Mouse (Mus musculus) urinary bladder, postnatal 25 days (tissue): ENCODE measurements around the gene Arid1b.
A peak's percentile ranks its signal among the peaks of the same experiment; 100 is the strongest.

Experiments used
- DNase-seq: peaks from one replicate; pipeline ENCODE4 v3.0.0; 2022; ENCODE audit warnings: low spot score

Arid1b gene

DNA sequence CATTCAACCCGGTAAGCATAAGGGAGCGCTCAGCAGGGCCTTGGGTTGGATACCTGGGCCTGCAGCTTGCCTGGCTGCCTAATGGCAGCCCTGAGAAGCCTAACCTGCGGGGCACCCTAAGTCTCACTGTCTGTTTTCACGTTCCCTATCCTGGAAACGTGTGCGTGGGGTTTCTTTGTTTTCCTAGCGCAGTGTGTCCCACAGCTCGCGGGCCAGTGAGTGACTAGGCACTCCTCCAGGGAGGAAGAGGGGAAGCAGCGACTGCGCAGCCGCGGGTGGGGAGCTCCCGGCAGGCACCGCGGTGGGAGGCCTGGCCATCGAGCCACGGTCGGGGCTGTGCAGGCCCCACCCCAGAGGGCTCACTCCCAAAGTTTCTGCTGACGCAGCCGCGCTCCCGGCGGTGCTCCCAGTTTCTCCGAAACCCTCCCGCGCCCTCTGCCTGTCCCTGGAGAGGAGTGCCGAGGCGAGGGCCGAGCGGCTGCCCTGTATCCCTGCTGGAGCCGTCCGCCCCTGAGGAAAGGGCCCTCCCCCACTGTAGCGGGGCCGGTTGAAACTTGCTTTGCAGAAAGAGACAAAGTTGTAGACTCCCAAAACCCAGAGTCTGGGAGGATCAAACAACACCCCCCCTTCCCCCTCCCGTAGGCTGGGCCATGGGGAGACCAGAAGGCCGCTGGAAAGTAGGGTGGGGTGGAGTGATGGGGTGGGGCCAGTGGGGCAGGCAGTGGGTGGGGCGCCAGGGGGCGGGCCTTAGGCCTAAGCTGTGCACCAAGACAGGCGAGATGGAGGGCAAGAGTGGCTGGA lies 195.6 kb downstream of the Arid1b start:
- peak; percentile 87 for DNase-seq

DNA sequence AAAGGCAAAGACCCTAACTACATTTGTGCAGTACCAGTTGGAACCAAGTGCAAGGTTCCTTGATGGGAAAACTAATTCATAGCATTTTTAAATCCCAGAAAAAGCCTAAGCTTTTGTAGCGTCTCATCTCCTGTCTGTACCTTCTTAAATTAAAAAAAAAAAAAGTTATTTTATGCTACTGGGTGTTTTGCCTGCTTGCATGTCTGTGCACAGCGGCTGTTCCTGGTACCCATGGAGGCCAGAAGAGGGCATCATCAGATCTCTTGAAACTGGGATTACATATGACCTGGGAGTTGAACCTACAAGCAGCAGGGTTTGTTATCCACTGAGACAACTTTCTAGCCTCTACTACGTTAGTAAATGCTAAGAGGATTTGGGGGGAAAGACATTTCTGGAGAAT lies 196.2 kb downstream of the Arid1b start:
- no peak for DNase-seq

- DNase-seq: no peak
Observed at GRCm38 (mm10) chr17:5194157-5194916, 200.2 kb downstream of the Arid1b start.

DNA sequence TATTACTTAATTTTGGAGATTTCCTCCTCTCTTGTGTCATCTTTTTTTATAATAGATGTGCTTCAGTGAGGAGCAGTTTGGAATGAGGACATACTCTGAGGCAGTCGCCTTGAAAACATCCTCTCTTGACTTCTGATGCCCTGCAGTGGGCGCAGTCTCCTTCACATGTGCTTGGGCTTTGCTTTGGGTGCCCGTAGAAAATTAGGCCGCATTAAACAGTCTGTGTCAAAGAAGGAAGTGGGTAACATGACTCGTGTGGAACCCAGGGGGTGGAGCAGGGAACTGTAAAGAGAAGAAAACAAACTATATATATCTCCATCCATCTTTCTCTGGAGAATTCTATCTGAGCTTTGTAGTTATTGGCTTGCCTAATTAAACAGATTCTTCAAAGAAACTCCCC lies 201.3 kb downstream of the Arid1b start:
- DNase-seq: no peak

DNA sequence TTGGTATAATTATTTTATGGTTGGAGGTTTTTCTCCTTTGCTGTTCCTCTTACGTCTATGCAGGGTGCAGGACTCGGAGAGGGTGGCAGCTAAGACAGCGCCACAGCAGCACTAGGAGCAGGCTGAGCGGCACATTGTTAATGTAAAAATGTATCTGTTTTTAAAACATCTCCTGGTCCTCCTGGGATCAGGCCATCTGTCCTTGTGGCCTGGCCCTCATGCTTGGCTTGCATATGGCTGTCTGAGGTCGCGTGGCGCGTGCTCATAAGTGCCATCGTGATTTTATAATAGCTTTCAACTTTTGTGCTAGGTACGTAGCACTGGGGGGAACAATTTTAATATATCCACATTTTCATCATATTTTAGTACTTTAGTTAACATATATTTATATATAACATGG lies 201.9 kb downstream of the Arid1b start:
- no peak for DNase-seq

- no peak for DNase-seq
Observed at GRCm38 (mm10) chr17:5196508-5196907, 202.4 kb downstream of the Arid1b start.

DNA sequence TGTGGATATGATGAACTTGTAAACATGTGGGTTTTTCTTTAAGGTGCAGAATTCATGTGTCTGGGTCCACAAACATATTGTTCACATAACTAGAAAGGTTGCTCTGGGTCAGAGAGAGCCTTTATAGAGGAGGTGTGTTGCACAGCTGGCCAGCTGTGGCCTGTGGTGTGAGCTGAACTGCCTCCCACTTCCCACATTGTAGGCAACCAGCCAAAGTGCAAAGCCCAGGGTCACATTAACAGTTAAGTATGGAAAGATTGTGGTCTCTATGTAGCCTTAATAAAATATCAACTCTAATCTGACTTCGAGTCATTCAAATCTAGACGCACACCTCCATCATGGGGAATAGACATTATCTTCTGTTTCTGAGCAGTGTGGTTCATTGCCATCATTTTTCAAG lies 203.0 kb downstream of the Arid1b start:
- DNase-seq: no peak

- DNase-seq: no peak
Observed at GRCm38 (mm10) chr17:5197765-5198164, 203.6 kb downstream of the Arid1b start.

DNA sequence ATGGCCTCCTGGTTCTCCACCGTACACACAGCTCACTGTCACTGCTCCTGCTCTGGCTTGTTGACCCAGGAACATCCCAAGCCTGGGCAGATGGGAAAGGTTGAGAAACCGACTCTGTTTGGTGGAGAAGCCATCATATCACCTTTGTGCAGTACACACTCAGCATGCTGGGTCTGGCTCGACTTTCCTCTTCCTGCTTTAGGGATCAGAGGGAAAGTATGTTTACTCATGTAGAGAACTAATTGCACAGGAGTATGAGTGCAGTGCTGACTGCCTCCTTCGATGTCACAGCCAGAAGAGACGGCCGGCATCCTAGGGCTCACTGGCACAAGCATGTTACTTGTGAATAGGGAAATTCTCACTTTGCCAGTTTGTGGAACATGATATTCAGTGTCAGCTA lies 204.1 kb downstream of the Arid1b start:
- no peak for DNase-seq

DNA sequence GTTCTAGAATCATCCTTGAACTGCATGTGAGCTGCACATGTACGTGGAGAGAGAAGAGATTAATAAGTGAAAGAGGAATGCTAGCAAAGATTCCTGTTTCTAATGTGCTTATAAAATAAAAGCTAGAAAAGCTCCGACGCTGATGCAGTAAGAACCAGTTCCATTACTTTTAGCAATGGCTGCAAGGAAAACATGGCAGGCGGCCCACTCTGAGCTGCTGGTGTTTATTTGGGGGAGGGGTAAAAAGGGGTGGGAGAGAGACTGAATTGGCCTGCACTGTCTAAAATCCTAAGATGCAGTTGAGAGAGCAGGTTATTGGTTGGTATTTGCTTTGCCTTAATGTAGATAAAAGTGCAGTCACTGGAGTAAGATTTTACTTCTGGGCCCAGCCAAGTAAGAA lies 204.7 kb downstream of the Arid1b start:
- DNase-seq: no peak

DNA sequence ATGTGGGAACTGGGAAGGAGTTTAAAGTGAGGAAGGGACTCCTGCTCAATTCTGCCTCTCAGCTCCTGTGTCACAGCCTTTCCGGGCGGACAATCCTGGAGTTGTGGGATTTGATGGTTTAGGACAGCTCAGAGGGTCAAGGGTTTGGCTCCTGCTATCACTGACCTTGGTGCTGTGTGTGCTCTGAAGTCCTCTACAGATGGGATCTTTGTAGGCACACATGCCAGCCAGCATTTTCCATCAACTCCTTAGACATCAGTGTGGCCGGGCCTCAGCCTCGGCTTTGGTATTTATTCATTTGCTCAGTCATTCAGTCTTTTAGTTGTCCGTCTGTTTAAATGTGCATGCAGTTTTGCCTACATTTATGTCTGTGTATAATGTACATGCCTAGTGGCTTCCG lies 206.5 kb downstream of the Arid1b start:
- DNase-seq: no peak

- no peak for DNase-seq
Observed at GRCm38 (mm10) chr17:5201859-5202598, 207.9 kb downstream of the Arid1b start.

- DNase-seq: no peak
Observed at GRCm38 (mm10) chr17:5202756-5203155, 208.6 kb downstream of the Arid1b start.

GRCm38 (mm10) chr17:5203346-5204102 lies 209.4 kb downstream of the Arid1b start:
- no peak for DNase-seq

DNA sequence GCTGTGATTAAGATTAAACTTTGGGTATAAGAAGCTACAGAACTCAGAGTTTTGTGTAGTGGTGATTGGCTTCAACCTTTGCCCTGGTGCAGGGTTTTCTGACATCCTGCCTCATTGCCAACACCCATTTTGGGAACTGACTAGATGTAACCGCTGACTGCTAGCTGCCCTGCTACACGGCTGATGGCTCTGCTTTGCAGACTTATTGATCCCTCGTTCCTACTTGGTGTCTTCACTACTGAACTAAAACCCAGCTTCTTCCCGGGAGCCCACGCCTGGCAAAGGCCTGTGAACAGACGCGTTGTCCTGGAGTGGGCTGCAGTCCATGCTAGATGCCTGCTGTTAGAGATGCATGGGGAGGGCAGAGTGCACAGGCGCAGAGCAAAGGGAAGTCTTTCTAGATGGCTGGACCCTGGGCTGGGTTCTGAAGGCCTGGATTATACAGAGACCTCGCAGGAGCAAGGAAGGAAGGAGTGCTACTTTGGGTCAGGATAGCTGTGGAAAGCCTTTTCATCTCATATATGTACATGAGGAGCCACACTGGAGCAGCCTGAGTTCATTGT lies 210.1 kb downstream of the Arid1b start:
- DNase-seq: no peak

DNA sequence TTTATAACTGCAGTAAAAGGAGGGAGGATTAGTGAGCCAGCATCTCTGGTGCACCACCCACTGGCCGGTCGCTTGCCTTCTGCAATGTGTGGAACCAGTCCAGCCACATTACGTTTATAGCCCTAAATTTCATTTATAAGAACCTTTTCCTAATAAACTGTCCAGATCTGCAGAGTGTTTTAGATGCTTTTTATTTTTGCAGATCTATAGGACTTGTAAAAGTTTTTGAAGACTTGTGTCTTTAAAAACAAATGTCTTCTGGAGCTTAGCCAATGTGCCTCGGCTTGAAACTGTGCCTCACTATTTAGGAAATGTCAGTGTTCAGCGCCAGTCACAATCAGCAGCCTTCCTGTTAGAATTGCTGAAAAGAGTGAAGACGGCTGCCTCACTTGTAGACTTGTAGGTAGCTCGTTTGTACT lies 211.0 kb downstream of the Arid1b start:
- DNase-seq: no peak

GRCm38 (mm10) chr17:5206731-5207130 lies 212.6 kb downstream of the Arid1b start:
- DNase-seq: no peak

GRCm38 (mm10) chr17:5207881-5208280 lies 213.7 kb downstream of the Arid1b start:
- no peak for DNase-seq

DNA sequence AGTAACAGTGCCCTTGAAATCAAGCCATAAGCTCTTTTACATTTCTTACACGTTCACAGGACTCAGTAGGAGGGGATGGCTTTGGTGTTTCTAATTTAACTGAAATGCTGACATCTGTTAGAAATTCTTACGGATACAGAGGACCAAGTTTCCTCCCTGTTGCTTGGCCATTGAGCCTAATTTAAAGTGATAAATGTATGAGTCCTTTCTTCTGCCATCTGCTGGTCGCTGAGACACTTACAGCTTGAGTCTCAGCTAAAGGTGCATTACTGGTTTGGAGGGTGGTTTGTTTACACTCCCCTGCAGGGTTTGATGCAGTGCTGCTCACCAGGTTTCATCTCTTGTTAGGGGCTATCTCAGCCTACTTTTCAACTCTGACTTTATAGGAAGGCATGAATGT lies 214.2 kb downstream of the Arid1b start:
- no peak for DNase-seq

GRCm38 (mm10) chr17:5209076-5209475 lies 214.9 kb downstream of the Arid1b start:
- no peak for DNase-seq

- no peak for DNase-seq
Observed at GRCm38 (mm10) chr17:5210101-5210727, 216.1 kb downstream of the Arid1b start.
